11 mouse cellular contexts compared by ENCODE assay signal in the genomic region with DNA sequence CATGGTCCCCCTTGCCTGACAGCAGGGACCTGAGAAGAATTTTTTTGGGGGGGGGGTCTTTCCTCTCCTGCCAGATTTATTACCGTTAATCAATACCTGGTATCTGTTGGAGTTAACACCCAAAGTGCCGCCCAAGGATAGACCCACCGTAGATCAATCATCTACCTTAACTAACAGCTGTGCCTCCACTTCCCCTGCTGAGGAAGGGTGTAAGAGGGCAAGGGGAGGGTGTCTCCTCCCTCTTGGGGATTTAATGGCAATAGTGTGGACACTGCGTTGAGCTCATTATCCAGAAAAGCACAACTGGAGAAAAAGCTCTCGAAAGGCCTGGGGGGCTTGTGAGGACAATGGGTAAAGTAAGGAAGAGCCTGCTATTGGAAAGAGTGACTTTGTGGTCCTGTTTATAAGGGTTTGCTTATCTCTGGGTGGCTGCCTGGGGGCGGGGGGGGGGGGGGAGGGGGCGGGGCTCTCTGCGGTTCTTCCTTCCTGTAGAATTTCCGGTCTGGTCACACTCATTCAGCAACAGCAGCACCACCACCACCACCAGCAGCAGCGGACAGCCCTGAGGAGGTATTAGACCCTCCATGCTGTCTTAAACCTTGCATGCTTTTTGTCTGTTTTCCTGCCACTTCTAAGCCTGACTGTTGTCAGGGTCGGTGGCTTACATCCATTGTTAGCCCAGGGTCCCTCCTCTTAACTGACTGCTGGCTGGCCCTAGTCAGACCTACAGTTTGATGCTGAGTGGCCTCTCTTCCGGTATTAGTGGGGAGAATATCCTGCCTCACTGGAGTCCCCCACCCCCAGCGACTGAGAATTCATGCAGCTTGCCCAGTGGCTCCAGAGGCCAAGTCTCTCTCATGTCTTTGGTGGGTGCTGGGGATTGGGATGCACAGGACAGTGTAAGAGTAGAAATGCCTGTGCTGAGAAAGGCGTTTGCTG.
DNase-seq lines count a peak whose midpoint lies in the region; ATAC-seq lines count a peak whose summit lies in the region.
"Had no signal": no experiment of that assay in that cellular context is flagged by ENCODE, and none has a peak within 500 bp of the region (broad histone marks: within the 10 kb centered on the region; RNA-seq: fewer than 3 reads in every experiment).

No protein-coding gene starts in this region.

- DNase-seq in heart, postnatal 10 days = no peak
- peak; percentile 42 to 52 for DNase-seq in spleen, adult 18-20 months
- DNase-seq in cerebellum, postnatal 25 days = no peak
- DNase-seq in urinary bladder, postnatal 14 days (ENCODE audit: low spot score) = no peak

- WGBS in heart, embryonic 16.5 days = 50% methylated on average over 11 of the region's 14 CpGs
- 68% methylated on average over 11 of the region's 14 CpGs for WGBS in neural tube, embryonic 15.5 days

- no peak overlapping the region for H3K4me3 ChIP-seq in heart, embryonic 16.5 days (ENCODE audit: low read length)
- no peak overlapping the region for H3K4me3 ChIP-seq in neural tube, embryonic 15.5 days (replicated peaks)
- H3K4me3 ChIP-seq: limb, embryonic 12.5 days had no signal

- 0 out of 2 replicates have a peak, but pooled peaks have one; percentile 23 for ATAC-seq in heart, embryonic 16.5 days (replicated peaks; ENCODE audit: extremely low read depth, insufficient read depth, low FRiP score)
- ATAC-seq in CD4-positive, CD25-positive, alpha-beta regulatory T cell, adult 4 months = peak; percentile 91
- ATAC-seq in inflammation-experienced regulatory T-cells, adult 6 months = peak; percentile 88
- ATAC-seq in neural tube, embryonic 15.5 days (ENCODE audit: low FRiP score) = no peak
- ATAC-seq: intestine, postnatal 0 days had no signal

- no peak overlapping the region for H3K27ac ChIP-seq in heart, embryonic 16.5 days (ENCODE audit: low read length)
- no peak overlapping the region for H3K27ac ChIP-seq in neural tube, embryonic 15.5 days (replicated peaks)
- H3K27ac ChIP-seq: limb, embryonic 12.5 days had no signal

- no peak overlapping the region for H3K9ac ChIP-seq in heart, embryonic 16.5 days (ENCODE audit: low read length)
- no peak overlapping the region for H3K9ac ChIP-seq in neural tube, embryonic 15.5 days (replicated peaks)
- H3K9ac ChIP-seq: limb, embryonic 12.5 days had no signal

- no peaks in the 10 kb centered on the region for H3K36me3 ChIP-seq in heart, embryonic 16.5 days (ENCODE audit: control insufficient read depth, insufficient read depth)
- H3K36me3 ChIP-seq in neural tube, embryonic 15.5 days = no peaks in the 10 kb centered on the region
- H3K36me3 ChIP-seq: G1E; limb, embryonic 12.5 days had no signal

- no peaks in the 10 kb centered on the region for H3K27me3 ChIP-seq in heart, embryonic 16.5 days (ENCODE audit: control insufficient read depth, insufficient read depth, low read length)
- 0 out of 2 replicates have a peak, but pooled peaks cover 4% of the 10 kb centered on the region for H3K27me3 ChIP-seq in neural tube, embryonic 15.5 days (replicated peaks)
- H3K27me3 ChIP-seq: limb, embryonic 12.5 days had no signal

- no peaks in the 10 kb centered on the region for H3K9me3 ChIP-seq in heart, embryonic 16.5 days (replicated peaks; ENCODE audit: control insufficient read depth, low read length)
- no peaks in the 10 kb centered on the region for H3K9me3 ChIP-seq in neural tube, embryonic 15.5 days (replicated peaks)
- H3K9me3 ChIP-seq: limb, embryonic 12.5 days had no signal

- intact Hi-C loops in heart, postnatal 10 days (cut with DNase I) = no loop called here

- no peaks in the 10 kb centered on the region for H3K4me1 ChIP-seq in heart, embryonic 16.5 days (ENCODE audit: control insufficient read depth, insufficient read depth, low read length)
- H3K4me1 ChIP-seq in neural tube, embryonic 15.5 days = no peaks in the 10 kb centered on the region

- peak overlapping the region; percentile 17 for H3K4me2 ChIP-seq in heart, embryonic 16.5 days (ENCODE audit: low read depth, low read length)
- no peak overlapping the region for H3K4me2 ChIP-seq in neural tube, embryonic 15.5 days
- H3K4me2 ChIP-seq: limb, embryonic 12.5 days had no signal

Comparison
In these comparisons a context has a peak if more than half of its experiments do, and no peak if none do; other contexts are left out.
1. DNase-seq: peak in spleen, adult 18-20 months (2 of 2); none in heart, postnatal 10 days (0 of 2), cerebellum, postnatal 25 days (0 of 2) and urinary bladder, postnatal 14 days (single experiment).